ENCODE assay signal across 8 mouse cellular contexts in the genomic region with DNA sequence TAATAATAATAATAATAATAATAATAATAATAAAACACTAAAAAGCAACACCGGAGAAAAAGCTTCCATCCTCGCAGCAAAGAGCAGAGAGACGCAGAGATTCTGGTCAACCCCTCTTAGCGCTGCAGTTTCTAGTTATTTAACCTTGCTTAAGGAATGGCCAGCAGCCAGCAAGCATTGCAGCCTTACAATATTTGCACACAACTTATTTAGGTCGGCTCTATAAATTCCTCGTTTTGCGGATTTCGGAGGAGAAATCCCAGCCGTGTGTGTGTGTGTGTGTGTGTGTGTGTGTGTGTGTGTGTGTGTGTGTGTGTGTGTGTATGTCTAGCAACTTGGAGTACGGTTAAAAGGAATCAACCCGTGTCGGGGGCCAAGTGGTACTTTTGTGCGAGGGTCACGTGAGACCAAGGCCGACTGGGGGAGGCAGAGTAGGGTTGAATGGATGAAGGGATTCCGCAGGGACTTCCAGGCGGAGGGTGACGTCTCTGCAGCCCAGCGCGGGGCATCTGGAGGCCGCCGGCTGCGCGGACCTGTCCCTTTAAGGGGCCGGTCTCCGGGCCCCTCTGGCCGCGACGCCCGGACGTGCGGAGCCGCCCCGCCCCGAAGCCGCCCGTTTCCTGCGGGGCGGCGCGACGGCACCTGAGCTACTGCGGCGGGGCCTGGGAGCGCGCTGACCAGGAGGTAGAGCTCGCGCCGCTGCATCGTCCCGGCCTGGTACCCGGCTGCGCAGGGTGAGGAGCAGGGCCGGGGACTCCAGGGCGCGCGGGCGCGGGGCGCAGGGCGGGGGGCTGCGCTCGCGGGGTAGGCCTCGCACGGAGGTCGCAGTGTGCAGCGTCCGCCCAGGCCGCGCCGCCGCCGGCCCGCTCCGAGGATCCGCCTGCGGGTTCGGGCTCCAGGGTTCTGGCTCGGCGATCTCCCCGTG. TPM values are rescaled to one million over a fixed set of nuclear protein-coding genes. Genes with fewer than 3 reads are reported as not detected.
DNase-seq lines count a peak whose midpoint lies in the region; ATAC-seq and TF ChIP-seq lines count a peak whose summit lies in the region.

No protein-coding gene starts in this region.

- H3K27me3 ChIP-seq in E14TG2a.4 (ENCODE audit: insufficient read depth, low read length) = no peaks in the 10 kb centered on the region
- H3K27me3 ChIP-seq in forebrain, embryonic 14.5 days (replicated peaks; ENCODE audit: control insufficient read depth, insufficient read depth, low read length) = no peaks in the 10 kb centered on the region
- no peaks in the 10 kb centered on the region for H3K27me3 ChIP-seq in neural tube, embryonic 15.5 days (replicated peaks)

- ATAC-seq in cerebellum, adult (ENCODE audit: insufficient number of reproducible peaks, low FRiP score, low TSS enrichment) = peak; percentile 91
- peak; percentile 95 for ATAC-seq in forebrain, embryonic 14.5 days
- peak; percentile 97 for ATAC-seq in neural tube, embryonic 15.5 days (ENCODE audit: low FRiP score)

- peak overlapping the region; percentile 96 for H3K9ac ChIP-seq in forebrain, embryonic 14.5 days (ENCODE audit: low read length)
- peak overlapping the region; percentile 90 for H3K9ac ChIP-seq in neural tube, embryonic 15.5 days (replicated peaks)

- intact Hi-C loops in heart, postnatal 14 days (cut with DNase I) = no loop called here

- WGBS in forebrain, embryonic 14.5 days = under 1% methylated on average over 51 of the region's 82 CpGs
- WGBS in neural tube, embryonic 15.5 days = 1% methylated on average over 73 of the region's 82 CpGs

- peak; percentile 83 for DNase-seq in forebrain, embryonic 14.5 days (ENCODE audit: low spot score)
- DNase-seq in heart, postnatal 14 days = peak; percentile 88 to 89
- DNase-seq in layer of hippocampus, adult 18-20 months (ENCODE audit: low spot score in 2 of 2) = peak; percentile 72 to 78
- DNase-seq in lung, adult 18-20 months = peak; percentile 80 to 83
- DNase-seq in testis, postnatal 10 days (ENCODE audit: low spot score) = peak; percentile 83

- H3K4me1 ChIP-seq in E14TG2a.4 (replicated peaks; ENCODE audit: low read depth, low read length) = peaks cover 56% of the 10 kb centered on the region
- H3K4me1 ChIP-seq in forebrain, embryonic 14.5 days (ENCODE audit: control insufficient read depth, insufficient read depth, low read length) = peaks cover 7% of the 10 kb centered on the region
- H3K4me1 ChIP-seq in neural tube, embryonic 15.5 days = peaks cover 24% of the 10 kb centered on the region

- no peaks in the 10 kb centered on the region for H3K9me3 ChIP-seq in E14TG2a.4 (ENCODE audit: low read length)
- H3K9me3 ChIP-seq in forebrain, embryonic 14.5 days (replicated peaks; ENCODE audit: control insufficient read depth, low read length) = no peaks in the 10 kb centered on the region
- H3K9me3 ChIP-seq in neural tube, embryonic 15.5 days (replicated peaks) = no peaks in the 10 kb centered on the region

- H3K27ac ChIP-seq in forebrain, embryonic 14.5 days (ENCODE audit: low read depth, low read length) = peak overlapping the region; percentile 87
- peak overlapping the region; percentile 87 for H3K27ac ChIP-seq in neural tube, embryonic 15.5 days (replicated peaks)

- peak overlapping the region; percentile 95 for H3K4me3 ChIP-seq in E14TG2a.4 (replicated peaks; ENCODE audit: low read length)
- H3K4me3 ChIP-seq in forebrain, embryonic 14.5 days (ENCODE audit: low read depth, low read length) = peak overlapping the region; percentile 98
- peak overlapping the region; percentile 84 for H3K4me3 ChIP-seq in neural tube, embryonic 15.5 days (replicated peaks)

- peak overlapping the region; percentile 84 for H3K4me2 ChIP-seq in forebrain, embryonic 14.5 days (ENCODE audit: low read length)
- H3K4me2 ChIP-seq in neural tube, embryonic 15.5 days = peak overlapping the region; percentile 69

- H3K36me3 ChIP-seq in E14TG2a.4 (ENCODE audit: insufficient read depth, low read length) = peaks cover 11% of the 10 kb centered on the region
- H3K36me3 ChIP-seq in forebrain, embryonic 14.5 days (ENCODE audit: control insufficient read depth, insufficient read depth, low read length) = no peaks in the 10 kb centered on the region
- no peaks in the 10 kb centered on the region for H3K36me3 ChIP-seq in neural tube, embryonic 15.5 days

- TF ChIP-seq CTCF in E14TG2a.4 (conservative IDR thresholded peaks at IDR 0.05; ENCODE audit: low read length) = no peak

RNA-seq across cellular contexts. Expression of a gene that starts 0.7 kb away (rescaled TPM):
- polyA plus RNA-seq in forebrain, embryonic 14.5 days (2014; fragmentation: Nextera tagmentation; extraction: Ambion mirVana) = 56.5 and 72.2 TPM in 2 replicates
- total RNA-seq in heart, postnatal 14 days (2021) = 100 to 1,000 TPM; 152 to 172 TPM
- total RNA-seq in layer of hippocampus, adult 18-20 months (2021) = 10 to 100 TPM; 77.6 to 81.7 TPM
- polyA plus RNA-seq in neural tube, embryonic 15.5 days (2015; fragmentation: Nextera tagmentation; extraction: Ambion mirVana) = 59.1 and 64.5 TPM in 2 replicates

Comparison
In these comparisons a context has a peak if more than half of its experiments do, and no peak if none do; other contexts are left out.
1. Peak in every context shown above with its lines: DNase-seq, ATAC-seq, H3K4me3 ChIP-seq and H3K27ac ChIP-seq.